Mouse (Mus musculus) megakaryocyte-erythroid progenitor cell, adult 5-6 weeks (primary cell): ENCODE measurements around the gene Ofcc1. TPM values are rescaled to one million over a fixed set of nuclear protein-coding genes. Genes with fewer than 3 reads are reported as not detected.

ENCODE experiments used
- ATAC-seq: replicated peaks from 2 replicates; pipeline ENCODE4 v1.8.0; 2016; ENCODE audit warnings: mild to moderate bottlenecking, inconsistent platforms; ENCODE audit not compliant: severe bottlenecking, poor library complexity, low FRiP score, low TSS enrichment
- total RNA-seq, 2 experiments: library from RNA; stranded (forward) in 1 of 2; stranded (reverse) in 1 of 2; fragments of 200-1000, 215-1000 nt in 1 of 2; fragments of >200 nt in 1 of 2; fragmentation: Nextera tagmentation in 1 of 2; gene quantifications; 2 replicates each; pipeline ENCODE4 v1.2.3; 2014 to 2017

Gene Ofcc1
- not detected in 2 replicates for total RNA-seq (2014; fragmentation: Nextera tagmentation)
- total RNA-seq (2017) = not detected in 2 replicates

DNA sequence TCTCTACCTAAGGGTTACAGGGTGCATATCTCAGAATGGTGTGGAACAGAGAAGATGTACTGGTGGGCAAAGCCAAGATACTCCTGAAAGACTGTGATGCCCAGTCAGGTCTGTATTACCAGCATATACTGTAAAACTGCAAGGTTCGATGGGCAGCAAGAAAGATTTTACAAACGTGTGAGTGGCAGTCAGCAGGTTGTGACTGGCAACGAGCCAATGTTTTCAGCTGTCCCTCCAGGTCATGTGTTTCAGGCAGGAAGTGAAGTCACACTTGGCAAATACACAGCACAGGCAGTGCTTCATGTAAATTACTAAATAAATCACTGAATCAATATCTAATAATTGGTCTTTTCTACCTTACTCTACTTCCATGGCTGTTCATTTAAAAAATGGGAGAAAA lies at the start of gene Ofcc1:
Gene Ofcc1, minus strand, starts transcription at position 163 of the 400 bp plus-strand sequence.
- ATAC-seq = no peak

DNA sequence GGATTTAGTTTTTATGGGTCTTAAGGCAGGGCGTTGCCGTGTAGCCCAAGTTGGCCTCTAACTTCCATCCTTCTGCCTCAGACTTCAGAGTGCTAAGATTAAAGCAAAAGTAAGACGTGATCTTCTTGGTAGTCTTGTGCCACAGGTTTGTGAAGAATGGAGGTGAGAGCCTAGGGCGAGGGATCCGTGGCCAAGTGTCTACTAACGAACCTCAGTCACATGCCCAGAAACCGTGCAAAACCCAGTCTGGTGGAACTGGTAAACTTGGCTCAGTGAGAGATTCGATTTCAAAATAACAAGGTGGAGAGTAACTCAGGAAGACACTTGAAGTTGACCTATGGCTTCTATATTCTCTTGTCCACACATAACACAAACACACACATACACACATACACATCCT lies 28.9 kb upstream of the Ofcc1 start:
- no peak for ATAC-seq

DNA sequence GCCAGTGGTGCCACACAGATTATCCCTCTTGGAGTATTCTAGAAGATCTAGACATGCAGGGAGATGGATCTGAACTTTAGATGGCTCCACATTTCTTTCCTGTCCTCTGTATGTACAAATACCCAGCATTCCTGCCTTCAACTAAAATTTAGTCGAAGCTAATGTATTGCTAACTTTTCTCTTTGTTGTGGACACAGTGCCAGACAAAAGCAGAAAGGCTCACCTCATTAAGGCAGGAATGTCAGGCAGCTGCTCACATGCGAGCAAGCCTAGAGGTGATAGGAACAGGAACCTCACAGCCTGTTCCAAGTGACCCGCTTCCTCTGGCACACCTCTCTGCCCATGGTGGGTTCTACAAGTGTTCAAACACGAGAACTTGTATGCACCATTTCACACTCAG lies 26.2 kb upstream of the Ofcc1 start:
- no peak for ATAC-seq

DNA sequence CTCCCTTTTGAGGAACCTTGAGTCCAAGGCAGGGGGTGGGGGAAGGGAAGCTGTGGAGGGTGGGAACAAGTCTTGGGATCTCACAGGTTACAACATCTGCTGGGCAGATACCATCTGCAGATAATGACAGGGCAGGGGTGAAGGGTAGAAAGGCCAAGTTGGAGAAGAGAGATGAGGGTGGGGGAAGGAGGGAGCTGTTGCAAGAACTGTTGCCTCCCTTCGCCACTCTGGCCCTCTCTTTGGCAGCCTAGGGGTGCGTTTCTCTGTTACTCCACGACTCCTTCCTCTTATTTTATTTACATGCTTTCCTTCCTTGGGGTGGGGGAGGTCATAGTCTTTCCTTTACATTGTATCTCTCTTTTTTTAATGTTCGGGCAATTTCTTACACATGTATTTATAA lies 23.7 kb upstream of the Ofcc1 start:
- ATAC-seq = no peak

DNA sequence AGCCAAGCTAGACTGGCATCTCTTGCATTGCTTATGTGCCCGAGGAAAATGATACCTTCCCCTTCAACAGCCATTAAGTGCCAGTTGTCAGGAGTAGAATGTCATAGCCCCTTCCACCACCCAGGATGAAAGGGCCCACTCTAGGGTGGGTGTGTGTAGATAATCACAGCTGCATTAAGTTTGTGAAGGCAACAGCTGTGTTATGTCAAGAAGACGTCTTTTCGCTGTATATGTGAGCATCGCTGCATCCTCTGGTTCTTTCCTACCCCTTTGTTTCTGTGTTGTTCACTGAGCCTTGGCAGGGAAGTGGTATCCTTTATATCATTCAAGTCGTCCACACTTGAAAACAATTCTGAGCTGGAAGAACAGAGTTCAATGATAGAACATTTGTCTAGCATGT lies 15.5 kb upstream of the Ofcc1 start:
- no peak for ATAC-seq

DNA sequence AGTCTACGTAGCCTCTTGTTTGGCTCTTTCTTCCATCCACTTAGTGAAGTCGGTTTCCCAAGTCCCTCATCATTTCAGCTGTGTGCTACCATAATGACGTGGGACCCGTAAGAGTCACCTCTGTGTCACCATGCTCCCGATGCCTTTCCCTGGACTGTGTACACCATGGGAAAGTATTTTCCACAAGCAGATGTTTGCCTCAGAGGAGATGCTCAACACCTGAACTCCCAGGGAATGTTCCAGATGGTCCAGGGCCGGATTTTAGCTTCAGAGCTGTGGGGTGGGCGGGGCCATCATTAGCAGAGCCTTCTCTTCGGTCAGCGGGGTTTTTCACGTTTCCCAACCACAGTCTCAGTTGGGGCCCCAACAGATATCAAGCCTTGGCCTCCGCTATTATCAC lies 5.5 kb upstream of the Ofcc1 start:
- ATAC-seq = no peak

DNA sequence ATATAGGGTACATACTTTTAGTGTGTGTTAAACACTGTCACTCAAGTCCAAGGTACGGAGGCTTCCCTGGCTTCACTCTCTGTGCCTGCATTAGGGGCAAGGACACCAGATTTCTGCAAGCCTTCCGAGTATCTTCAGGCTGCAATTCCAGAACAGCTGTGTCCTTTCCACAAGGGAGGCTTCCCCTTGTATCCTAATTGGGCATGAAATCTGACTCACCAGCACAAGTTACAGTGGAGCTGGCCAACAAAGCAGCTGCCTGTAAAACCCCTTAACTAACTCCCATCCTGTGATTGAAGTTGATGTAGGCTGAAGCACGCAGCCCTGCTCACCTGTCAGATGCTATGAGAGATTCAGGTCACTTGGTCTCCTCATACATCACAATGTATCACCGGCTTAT lies 3.6 kb upstream of the Ofcc1 start:
- no peak for ATAC-seq

DNA sequence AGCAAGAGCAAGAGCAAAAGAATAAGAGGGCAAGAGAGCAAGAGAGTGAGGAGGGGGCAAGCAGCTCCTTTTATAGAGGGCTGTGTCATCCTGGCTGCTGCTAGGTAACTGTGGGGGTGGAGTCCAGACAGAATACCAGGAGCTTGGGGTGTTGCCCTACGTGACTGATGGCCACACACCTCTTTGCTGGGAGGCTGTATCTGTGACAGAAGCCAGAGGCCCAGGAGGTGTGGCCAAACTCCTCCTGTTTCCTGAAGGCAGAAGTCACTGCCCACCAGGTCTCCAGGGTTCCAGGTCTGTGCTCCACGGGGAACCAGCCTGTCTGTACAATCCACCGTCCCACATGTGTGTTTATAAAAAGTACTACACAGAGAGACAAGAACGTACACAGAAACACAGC lies 558 bp downstream of the Ofcc1 start:
- ATAC-seq = no peak

DNA sequence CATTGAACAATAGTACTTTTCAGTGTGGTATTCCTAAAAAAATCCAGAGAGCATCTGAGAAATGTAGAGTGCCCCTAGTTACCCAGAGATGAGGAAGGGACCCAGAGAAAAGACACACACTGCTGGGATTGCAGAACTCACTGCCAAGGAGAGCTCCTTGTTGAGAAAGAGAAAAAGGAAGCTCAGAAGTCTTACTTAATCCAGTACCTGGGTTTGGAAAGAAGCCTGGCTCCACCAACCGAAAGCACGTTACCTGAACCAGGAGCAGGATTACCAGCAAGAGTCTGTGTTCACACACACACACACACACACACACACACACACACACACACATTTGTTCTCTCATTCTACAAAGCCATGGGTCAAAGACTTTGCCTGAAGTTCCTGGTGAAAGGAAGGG lies 14.2 kb downstream of the Ofcc1 start:
- no peak for ATAC-seq

DNA sequence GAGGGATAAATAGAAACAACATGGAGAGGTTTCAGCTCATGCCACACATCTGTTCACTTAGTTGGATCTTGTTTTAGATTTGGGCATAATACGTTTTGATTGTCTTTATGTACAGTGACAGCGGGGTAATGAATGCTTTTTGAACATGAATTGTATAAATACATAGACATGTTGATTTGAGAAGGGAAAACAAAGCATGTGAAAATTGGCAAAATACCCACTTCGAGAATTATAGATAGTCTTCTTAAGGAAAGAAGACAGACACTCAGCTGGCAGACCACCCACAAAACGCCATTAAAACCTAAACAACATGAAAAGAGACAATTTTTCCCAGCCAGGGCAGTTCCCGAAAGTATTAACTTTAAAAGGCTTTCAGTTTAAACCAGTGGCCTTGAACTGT lies 37.9 kb downstream of the Ofcc1 start:
- ATAC-seq = no peak

DNA sequence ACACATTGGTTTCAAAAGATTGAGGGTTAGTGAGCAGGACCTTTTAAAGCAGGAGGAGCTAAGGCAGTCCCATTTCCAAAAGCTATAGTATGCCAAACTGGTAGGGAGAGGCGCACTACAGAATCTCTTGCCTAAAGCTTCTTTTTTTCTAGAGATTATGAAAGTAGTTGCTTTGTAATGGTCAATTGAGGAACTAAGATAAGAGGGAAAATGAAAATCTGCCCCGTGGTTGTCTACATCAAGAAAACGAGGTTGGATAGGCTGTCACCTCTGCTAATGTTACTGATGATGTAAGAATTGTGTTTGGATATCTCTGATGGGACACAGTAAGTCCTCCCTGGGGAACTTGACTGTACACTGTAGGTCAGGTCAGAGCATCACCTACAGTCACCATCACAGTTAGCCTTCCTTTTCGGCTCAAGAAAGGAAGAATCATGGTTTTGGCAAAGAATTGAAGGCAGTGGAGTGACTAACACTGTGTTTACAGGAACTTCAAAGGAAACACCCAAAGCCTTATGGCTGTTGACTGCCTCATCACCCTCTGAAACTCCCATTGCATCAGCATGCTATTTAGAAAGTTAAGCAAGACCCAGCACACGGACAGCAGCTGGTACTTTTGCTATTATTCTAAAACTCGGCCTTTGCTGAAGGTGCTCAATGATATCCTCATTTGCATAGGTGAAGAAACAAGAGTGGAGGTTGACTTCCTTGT lies 40.3 kb downstream of the Ofcc1 start:
- no peak for ATAC-seq

DNA sequence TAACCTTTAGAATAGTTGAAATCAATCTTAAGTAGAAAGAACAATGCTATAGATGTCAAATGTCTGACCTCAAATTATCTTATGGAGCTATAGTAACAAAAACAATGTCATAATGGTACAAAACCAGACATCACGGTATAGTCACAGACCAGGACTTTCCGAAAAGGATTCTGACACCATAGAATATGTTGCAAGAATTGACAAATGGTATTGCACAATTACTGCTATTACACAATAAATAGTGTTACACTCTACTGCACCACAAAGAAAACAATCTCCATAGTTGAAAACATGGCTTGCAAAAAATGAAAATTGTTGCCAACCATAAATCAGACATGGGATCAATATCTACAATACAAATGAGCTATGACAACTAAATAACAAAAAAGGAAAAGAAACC lies 43.5 kb downstream of the Ofcc1 start:
- ATAC-seq = no peak

DNA sequence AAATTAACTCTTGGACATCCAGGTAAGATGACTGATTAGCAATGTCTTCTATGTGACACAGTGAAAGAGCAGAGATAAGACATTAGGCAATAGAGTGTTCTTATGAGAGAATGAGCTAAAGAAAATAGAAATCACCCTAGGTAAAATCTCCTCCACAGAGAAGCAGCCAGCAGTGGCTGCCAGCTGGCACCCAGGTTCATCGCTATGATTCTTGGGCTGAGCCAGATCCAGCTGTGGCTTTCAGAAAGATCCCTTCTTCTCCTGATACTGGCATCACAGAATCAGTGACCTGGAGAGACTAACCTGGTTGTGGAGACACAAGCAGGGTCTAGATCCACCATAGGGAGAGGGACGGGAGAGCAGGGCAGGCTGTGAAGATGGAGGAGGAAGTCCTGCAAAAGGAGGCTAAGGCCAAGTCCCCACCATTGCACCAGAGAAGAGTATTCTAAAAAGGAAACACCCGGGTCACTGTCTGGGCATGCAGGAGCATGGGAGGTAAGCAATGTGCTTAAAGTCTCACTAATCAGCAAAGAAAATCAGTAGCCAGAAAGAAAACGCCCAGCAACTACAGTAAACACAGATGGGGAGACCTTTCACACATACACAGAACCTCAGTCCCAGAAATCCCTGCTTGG lies 46.0 kb downstream of the Ofcc1 start:
- ATAC-seq = no peak

DNA sequence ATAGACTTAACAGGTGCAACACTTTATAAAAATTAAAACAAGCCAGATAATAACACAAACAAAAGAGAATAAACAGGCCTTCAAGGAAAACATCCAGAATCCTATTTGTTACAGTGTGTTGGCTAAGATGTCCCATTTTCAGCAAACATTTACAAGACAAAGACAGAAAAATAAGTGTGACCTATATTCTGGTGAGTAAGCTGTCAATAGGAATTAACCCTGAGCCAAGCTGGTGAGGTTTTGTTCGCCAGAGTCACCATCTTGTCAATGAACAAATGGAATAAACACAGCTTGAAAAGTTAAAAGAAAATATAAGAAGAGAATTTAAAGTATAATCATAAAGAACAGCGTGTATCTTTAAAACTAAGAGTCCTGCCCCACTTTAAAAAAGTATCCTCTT lies 68.4 kb downstream of the Ofcc1 start:
- no peak for ATAC-seq

DNA sequence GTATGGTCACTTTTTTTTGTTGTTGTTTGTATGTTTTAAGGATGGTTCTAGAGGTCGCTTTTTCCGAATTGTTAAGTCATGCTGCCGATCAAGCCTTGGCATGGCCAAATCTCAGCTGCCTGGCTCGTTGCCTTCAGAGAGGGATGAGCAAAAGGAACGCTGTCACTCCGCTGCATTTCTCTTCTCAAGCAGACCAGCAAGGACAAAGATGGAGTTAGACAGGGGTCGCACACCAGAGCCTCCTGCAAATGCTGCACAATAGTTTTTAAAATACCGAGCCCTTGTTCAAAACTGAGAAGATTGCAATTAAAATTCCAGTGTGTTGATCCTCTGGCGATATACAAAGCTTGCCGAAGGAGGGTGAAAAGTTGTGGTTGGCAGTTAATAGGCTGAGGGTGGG lies 70.4 kb downstream of the Ofcc1 start:
- ATAC-seq = no peak

DNA sequence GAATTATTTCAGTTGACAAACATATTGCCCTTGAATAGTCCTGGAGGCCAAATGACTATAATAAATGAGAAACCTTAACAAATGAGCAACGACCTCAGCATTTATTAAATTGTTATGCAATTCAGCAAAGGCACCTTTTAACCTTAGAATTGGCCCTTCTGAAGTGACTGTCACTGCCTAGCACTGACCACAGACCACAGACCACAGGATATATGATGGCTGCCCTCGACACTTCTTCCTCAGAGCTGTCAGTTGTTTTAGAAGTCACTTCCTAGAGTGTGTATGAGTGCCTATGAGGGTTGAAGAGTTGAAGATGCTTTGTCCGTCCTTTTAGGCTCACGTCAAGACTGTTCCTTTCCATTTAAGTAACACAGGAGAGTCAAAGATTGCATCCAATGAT lies 72.6 kb downstream of the Ofcc1 start:
- ATAC-seq = no peak

DNA sequence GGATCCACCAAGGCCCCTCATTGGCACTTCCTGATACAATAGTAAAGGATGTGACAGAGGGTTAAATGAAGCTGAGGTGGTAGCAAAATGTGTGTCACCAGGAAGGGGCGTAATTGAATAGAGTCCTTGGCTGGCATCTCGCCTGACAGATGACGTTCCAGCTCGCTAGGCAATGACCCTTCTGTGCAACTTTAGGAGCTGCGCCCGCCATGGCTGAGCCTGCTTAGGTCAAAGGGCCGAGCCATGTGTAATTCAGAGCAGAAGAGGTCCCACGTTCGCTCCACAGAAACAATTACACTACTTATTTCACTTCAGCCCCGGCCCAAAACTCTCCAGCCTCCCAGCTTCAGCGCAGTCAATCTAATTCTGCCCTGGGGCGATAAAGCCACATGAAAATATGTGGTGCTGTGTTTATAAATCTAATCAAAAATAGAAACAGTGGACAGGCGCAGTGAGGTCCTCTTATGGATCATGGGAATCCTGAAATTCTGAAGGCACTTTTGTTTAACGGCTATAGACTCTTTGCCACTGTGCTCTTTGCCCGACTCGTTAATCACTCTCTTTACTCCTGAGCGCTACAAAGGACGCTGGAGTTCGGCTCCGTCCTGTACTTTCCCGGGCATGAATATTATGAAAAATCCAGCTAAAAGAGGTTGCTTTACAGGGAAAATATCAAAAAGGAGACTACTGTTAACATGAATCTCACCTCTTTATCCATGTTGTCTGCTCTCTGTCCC lies 73.8 kb downstream of the Ofcc1 start:
- ATAC-seq = no peak

DNA sequence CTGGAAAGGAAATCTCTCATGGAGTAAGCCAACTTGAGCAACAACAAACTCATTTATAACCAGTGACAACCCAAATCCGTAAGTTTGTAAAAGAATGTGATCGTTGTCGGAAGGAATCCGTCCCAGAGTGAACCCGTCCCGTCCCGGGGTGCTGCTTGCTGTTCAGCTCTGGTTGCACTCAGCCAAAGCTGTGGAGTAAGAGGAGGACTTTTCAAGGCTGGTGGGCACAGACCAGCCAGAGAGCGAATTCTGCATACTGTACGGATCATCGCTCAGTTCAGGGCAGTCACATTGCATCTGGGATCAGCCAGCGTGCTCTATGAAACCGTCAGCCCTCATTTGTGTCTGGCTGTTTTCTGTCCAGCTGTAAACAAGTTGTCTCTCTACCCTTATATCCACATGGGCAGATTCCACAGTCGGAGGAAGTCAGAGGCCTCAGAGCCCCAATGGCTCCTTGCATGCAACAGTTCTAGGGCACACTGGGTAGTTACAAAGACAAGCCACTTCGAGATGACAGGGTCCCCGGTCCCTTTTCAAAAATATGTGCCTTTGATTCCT lies 75.9 kb downstream of the Ofcc1 start:
- ATAC-seq = no peak

DNA sequence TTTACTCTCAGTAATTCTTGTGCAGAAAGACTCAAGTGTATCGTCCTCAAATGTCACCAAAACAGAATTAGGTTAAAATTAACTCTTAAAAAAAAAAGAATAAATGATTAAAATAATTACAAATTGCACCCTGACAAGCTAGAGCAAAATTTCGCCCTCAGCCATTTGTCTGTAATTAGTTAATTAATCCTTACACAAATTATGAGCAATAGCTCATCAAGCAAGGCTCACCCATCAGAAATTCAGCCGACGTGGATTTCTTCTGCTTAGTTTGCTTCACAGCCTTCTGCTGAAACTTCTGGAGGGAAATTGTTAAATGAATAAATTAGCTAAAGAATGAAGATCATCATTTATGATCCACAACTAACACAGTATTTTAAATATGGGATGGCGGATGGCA lies 80.6 kb downstream of the Ofcc1 start:
- no peak for ATAC-seq

DNA sequence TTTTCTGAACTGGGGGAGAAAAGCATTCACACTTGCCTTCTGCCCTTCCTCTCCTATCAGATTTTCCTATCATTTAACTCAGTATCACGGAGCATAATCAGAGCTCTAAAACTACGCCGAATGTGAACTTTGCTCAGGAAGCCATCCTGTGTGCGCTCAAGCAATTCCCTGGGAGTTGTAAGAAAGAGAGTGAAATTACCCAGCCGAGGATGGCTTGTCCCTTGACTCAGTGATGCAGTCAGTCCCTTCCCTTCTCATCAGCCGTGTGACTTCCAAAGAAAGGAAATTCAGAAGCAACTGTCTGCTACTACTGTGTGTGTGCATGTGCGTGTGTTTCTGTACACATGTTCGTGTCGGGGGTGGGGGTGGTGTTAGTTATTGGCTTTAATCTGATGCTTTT lies 93.7 kb downstream of the Ofcc1 start:
- no peak for ATAC-seq
